Mouse (Mus musculus): ENCODE data around the gene Asb10.
A peak's percentile ranks its signal among the peaks of the same experiment; 100 is the strongest.
"Not testable (repeated sequence)": the region's sequence is repeated elsewhere in the genome, so short reads cannot be mapped to it uniquely, and the experiment has no call there.

Asb10 gene

DNA sequence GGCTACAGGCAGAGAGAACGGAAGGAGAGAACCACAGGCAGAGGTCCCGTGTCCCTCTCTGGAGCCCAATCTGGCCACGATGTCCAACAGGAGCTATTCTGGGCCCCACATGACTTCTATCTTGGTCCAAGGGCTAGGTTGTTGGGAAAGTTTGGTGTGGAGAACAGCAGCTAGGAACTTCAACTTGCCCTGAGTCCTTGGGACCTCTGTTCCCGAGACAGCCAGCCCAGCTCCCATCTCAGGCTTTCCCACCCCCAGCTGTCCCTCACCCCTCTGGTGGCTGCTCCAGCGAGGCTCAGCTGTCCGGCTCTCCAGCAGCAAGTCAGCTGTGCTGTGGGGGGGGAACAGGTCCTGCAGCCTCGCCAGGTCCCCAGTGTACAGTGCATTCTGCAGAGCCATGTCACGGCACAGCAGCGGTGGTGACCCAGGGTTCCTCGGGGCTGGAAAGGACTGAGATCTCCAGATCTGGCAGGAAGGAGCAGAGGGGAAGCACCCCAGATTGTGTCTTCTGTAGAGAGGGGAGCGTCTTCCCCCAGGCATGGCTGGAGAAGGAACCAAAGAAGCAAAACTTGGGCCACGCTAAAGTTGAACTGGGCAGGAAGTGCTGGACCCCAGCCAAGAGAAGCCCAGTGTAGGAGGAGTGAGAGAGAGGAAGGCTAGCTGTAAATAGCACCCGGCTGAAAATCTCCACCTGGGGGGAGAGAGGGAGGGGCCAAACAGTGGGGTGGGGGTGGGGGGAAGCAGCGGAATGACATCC is at the start of gene Asb10:
TSS of gene Asb10 (minus strand) at position 592 of the 757 bp plus-strand sequence.
- DNase-seq, result peak; percentile 99

DNA sequence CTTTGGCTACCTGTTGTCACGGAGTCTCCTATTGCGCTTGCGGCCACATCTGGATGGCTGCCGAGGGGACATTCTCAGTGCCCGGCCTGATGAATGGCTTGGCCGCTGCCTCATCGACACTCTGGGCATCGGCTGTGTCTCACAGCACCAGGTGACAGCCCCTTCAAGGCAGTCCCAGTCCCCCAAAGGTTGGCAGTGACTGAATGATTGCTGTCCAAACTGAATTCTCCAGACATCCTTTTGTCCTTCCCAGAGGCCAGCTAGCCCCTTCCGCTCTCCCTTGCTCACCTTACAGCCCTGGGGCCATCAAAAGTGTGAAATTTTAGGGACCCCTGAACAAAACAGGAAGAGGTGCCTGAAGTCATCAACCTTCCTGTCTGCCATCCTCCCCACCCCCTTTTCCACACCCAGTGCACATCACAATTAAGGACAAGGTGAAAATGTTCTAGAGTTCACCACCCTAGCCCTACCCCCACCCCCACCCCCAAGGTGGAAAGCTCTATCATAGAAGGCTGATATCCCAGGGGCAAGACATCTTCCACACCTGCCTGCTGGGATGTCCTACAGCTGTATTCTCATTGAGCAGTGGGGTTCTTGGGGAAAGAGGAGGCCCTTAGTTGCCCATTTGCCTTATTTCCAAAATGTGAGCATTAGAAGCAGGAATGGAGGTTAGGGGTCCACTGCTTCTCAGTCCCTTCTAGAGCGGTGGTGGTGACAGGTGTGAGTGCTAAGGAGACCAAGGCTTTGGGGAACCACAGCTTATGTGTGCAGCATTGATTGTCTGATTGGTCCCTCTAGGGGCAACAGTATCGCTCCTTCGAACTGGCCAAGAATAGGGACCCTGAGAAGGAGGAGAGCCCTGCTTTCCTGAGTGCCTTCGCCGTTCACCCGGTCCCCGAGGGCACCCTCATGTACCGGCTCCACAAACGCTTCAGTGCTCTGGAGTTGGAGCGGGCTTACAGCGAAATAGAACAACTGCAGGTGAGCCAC is 49.0 kb upstream of the Asb10 start:
- DNase-seq, result peak; percentile 87

GRCm38 (mm10) chr5:24587200-24587577 is 46.4 kb upstream of the Asb10 start:
- DNase-seq, result peak; percentile 91

- peak; percentile 99 for DNase-seq
Observed at GRCm38 (mm10) chr5:24586547-24587199, 45.9 kb upstream of the Asb10 start, which contains the start of gene Chpf2. Chpf2 (plus strand) TSS chr5:24586741.

- no peak for DNase-seq
Observed at GRCm38 (mm10) chr5:24586106-24586505, 45.3 kb upstream of the Asb10 start.

- peak; percentile 91 for DNase-seq
Observed at GRCm38 (mm10) chr5:24578109-24578963, 37.6 kb upstream of the Asb10 start.

- DNase-seq, result peak; percentile 100
Observed at GRCm38 (mm10) chr5:24577183-24577929, 36.6 kb upstream of the Asb10 start, which contains the start of gene Abcf2. Abcf2 (minus strand) TSS chr5:24577467.

- no peak for DNase-seq
Observed at GRCm38 (mm10) chr5:24576801-24577182, 36.0 kb upstream of the Asb10 start.

DNA sequence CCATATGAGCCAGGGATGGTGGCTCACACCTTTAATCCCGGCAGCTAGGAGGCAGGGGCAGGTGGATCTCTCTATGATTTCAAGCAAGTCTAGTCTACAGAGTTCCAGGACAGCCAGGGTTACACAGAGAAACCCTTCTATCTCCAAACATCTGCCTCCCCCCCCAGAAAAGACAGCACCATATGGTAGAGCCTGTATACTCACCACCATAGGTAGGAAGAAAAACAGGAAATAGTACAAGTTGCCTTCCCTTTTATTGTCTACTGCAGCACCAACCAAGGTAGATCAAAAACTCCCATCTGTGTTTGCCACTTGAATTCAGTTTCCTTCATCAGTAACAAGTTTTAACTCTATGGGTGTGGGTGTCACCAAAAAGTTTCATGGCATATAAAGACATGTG is 35.2 kb upstream of the Asb10 start:
- DNase-seq, result no peak

- no peak for DNase-seq
Observed at GRCm38 (mm10) chr5:24556709-24557108, 15.9 kb upstream of the Asb10 start, which contains the start of gene 4931409K22Rik. 4931409K22Rik (minus strand) TSS chr5:24556809.

- DNase-seq, result not testable (repeated sequence)
Observed at GRCm38 (mm10) chr5:24555335-24555734, 14.6 kb upstream of the Asb10 start.

DNA sequence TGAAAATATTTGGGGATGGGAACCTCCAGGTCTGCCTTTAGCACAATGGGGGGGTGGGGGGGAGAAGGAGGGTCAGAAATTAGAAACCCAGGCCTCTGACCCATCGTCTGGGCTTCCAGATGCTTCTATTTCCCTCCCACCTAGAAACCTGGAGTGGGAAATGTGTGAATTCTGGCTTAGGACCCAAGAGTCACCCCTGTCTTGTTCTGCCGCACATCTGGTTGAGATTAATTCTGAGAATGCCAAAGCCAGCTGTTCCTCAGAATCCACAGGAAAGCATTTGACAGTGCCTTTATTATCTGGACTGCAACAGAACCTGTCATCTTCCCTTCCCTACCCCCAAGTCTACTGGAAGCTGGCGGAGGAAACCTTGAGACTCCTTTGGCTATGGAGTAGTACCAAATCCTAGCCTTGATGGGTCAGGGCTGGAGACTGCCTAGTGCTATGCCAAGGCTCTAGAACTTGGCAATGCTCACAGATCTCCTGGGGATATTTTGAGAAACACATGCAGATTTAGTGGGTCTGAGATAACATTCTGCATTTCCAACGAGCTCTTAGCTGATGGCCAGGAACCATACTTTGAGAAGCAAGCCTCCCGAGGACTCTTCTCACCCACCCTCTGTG is 13.0 kb upstream of the Asb10 start:
- DNase-seq, result no peak

GRCm38 (mm10) chr5:24551317-24551688 is 10.5 kb upstream of the Asb10 start:
- no peak for DNase-seq

- peak; percentile 95 for DNase-seq
Observed at GRCm38 (mm10) chr5:24550598-24551316, 10.0 kb upstream of the Asb10 start.

GRCm38 (mm10) chr5:24542643-24543042 is 1.9 kb upstream of the Asb10 start:
- no peak for DNase-seq

- peak; percentile 91 for DNase-seq
Observed at GRCm38 (mm10) chr5:24541144-24541569, 379 bp upstream of the Asb10 start.

GRCm38 (mm10) chr5:24539571-24540296 is 1.0 kb downstream of the Asb10 start:
- DNase-seq, result peak; percentile 92

DNA sequence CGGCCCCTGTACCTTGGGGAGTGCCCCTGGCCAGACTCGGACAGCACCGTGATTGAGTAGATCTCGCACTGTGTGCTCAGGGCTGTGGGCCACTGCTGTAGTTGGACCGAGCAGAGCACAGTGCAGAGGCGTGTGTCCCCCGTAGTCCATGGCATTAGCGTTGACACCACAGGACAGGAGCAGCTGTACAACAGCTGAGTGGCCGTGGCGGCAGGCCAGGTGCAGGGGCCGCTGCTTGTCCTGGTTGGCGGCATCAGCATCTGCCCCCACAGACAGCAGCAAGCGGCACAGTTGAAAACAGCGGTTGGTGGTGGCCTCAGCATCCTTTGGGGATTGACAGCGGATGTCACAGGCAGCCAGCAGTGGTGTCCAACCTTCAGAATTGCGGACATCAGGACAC is 3.2 kb downstream of the Asb10 start:
- peak; percentile 93 for DNase-seq

DNA sequence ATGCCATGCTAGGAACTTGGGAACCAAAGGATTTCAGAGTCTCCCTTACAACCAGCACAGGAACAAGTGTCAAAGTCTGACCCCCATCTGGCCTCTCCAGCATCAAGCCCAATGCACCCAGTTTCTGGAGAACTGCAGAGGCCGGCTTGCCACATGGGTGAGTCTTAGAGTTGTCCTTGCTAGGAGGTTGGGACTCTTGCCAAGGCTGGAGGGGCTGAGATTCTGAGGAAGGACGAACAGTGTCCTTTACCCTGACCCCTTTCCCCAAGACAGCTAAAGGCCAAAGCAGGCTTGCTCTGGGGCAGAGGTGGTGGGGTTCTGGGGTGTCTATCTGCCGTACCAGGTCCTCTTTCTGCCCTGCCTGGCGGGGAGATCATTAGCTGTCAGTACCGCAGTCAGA is 4.3 kb downstream of the Asb10 start:
- DNase-seq, result no peak
